Mouse (Mus musculus) hindbrain, embryonic 11.5 days (tissue): ENCODE data around the gene Calhm5. TPM values are rescaled to one million over a fixed set of nuclear protein-coding genes. Genes with fewer than 3 reads are reported as not detected.

Experiments used
- polyA plus RNA-seq: library from polyadenylated mRNA; unstranded; fragments of >200 nt; fragmentation: Nextera tagmentation; extraction: Ambion mirVana; gene quantifications from 2 replicates; pipeline ENCODE4 v1.2.1, GENCODE M21; 2014

The Calhm5 gene
- polyA plus RNA-seq, 1 experiment from 2014 or later: 0.15 TPM

Other genes starting within 250 kb of the Calhm5 start
- gene Sult3a1, start 238.8 kb downstream of the Calhm5 start, polyA plus RNA-seq: not detected in 2 replicates
- gene Rsph4a, start 191.4 kb downstream of the Calhm5 start, polyA plus RNA-seq: 1.2 and 1.4 TPM in 2 replicates
- 24.9 and 27.9 TPM in 2 replicates for gene Zup1, start 145.2 kb downstream of the Calhm5 start, polyA plus RNA-seq
- 164 and 176 TPM in 2 replicates for gene Rwdd1, start 76.9 kb downstream of the Calhm5 start, polyA plus RNA-seq
- gene Trappc3l, start 58.9 kb downstream of the Calhm5 start, polyA plus RNA-seq: not detected in 2 replicates
- gene Calhm4, start 52.2 kb downstream of the Calhm5 start, polyA plus RNA-seq: not detected in 2 replicates
- 0.40 and 0.42 TPM in 2 replicates for gene Calhm6, start 31.5 kb upstream of the Calhm5 start, polyA plus RNA-seq
- gene Dse, start 111.2 kb upstream of the Calhm5 start, polyA plus RNA-seq: 22.2 and 25.6 TPM in 2 replicates
- gene Tspyl1, start 185.7 kb upstream of the Calhm5 start, polyA plus RNA-seq: 80.5 and 82.8 TPM in 2 replicates
- gene Tspyl4, start 200.9 kb upstream of the Calhm5 start, polyA plus RNA-seq: 31.0 and 38.7 TPM in 2 replicates